Mouse (Mus musculus) C2C12 (cell line): Measurements from ENCODE around the gene Uevld.
A peak's percentile ranks its signal among the peaks of the same experiment; 100 is the strongest.

Source experiments
- CEBPB ChIP-seq: IDR thresholded peaks from one replicate; pipeline ENCODE4 v1.6.1; 2011; ENCODE audit warnings: low read depth, mild to moderate bottlenecking, control low read depth, moderate library complexity
- CTCF ChIP-seq: IDR thresholded peaks from one replicate; pipeline ENCODE4 v1.5.1; 2011; ENCODE audit not compliant: control insufficient read depth, insufficient read depth, insufficient read length
- FOSL1 ChIP-seq: IDR thresholded peaks from one replicate; pipeline ENCODE4 v1.8.0; 2011; ENCODE audit warnings: mild to moderate bottlenecking, low read length; ENCODE audit not compliant: poor library complexity, insufficient read depth, severe bottlenecking
- MAX ChIP-seq: IDR thresholded peaks from one replicate; pipeline ENCODE4 v1.6.1; 2011; ENCODE audit warnings: mild to moderate bottlenecking, control low read depth
- MYOD1 ChIP-seq: IDR thresholded peaks from one replicate; pipeline ENCODE4 v1.6.1; 2011; ENCODE audit warnings: low read depth; ENCODE audit not compliant: control insufficient read depth, insufficient read length
- MYOG ChIP-seq: IDR thresholded peaks from one replicate; pipeline ENCODE4 v1.6.1; 2011; ENCODE audit not compliant: control insufficient read depth, insufficient read length; ENCODE audit errors: extremely low read depth
- USF1 ChIP-seq: IDR thresholded peaks from one replicate; pipeline ENCODE4 v1.6.1; 2011; ENCODE audit warnings: low read depth, mild to moderate bottlenecking, control low read depth, moderate library complexity

DNA sequence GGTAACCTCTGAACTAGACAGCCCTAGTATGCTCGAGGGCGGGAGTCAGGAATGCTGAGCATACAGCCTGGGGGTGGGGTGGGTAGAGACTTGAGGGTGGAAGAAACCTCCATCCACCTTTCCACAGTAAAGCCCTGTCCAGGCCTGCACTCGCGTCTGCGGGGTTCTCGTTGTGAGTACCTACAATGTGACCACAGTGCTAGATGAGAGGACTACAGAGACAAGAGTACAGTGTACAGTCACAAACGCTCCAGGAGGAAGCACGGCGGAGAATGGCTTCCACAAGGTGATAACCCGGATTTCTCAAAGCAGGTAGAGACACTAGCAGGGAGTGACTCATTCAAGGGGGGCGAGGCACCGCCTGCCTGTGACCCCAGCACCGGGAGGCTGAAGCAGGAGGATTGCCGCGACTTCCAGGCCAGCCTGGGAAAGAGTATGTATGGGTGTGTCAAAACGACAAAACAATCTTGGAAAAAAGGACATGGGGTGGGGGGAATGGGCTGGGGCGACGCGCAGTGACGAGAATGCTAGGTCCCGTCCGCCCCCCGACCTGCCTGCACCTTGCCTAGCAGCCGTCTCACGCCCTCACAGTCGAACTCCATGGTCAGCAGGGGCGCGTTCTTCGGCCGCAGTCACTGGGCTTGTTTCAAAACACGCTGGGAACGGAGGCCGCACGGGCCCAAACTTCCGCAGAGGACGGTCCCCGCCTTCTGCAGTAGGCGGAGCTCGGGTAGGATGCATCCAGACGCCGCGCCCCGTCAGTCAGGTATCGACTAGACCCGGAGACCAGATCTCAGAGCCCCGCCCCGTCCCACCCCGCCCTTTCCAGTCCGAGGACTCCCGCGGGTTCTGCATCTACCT lies at the start of gene Uevld:
- TF ChIP-seq CTCF (no peak), CEBPB (peak; percentile 10), USF1 (no peak), MAX (no peak), MYOD1 (no peak), FOSL1 (no peak), MYOG (no peak)
